In genomic region chr14:105740889-105741288, GRCm38 (mm10) we compare ENCODE assay signal across 8 mouse cellular contexts.
DNase-seq lines count a peak whose midpoint lies in the region; ATAC-seq and TF ChIP-seq lines count a peak whose summit lies in the region.
"Had no signal": no experiment of that assay in that cellular context is flagged by ENCODE, and none has a peak within 500 bp of the region (broad histone marks: within the 10 kb centered on the region; RNA-seq: fewer than 3 reads in every experiment).

No protein-coding gene starts in this region.

- 42% methylated on average over 11 of the region's 11 CpGs for WGBS in heart, adult 2 months
- WGBS in midbrain, embryonic 11.5 days: 86% methylated on average over 11 of the region's 11 CpGs

- TF ChIP-seq CTCF in heart, adult 2 months (IDR thresholded peaks at IDR 0.05): no peak

- H3K27ac ChIP-seq in heart, adult 2 months: peak overlapping the region; percentile 46
- no peak overlapping the region for H3K27ac ChIP-seq in midbrain, embryonic 11.5 days (ENCODE audit: low read depth, low read length)
- H3K27ac ChIP-seq: midbrain, embryonic 12.5 days had no signal

- TF ChIP-seq POLR2A in heart, adult 2 months (IDR thresholded peaks at IDR 0.05; ENCODE audit: insufficient read depth, low read depth, low read length): no peak

- no peaks in the 10 kb centered on the region for H3K79me2 ChIP-seq in heart, adult 2 months (replicated peaks; ENCODE audit: control insufficient read depth, insufficient read depth, low read length)

- intact Hi-C loops in heart, adult 2 months (cut with DNase I): loop anchor here (5.0 kb wide), 2 partner anchors 36 to 344 kb away; no protein-coding TSS in a partner anchor

- ATAC-seq in midbrain, embryonic 11.5 days (ENCODE audit: low FRiP score): no peak
- no peak for ATAC-seq in activated CD4-positive, CD25-positive, alpha-beta regulatory T cell, adult 4 months

- DNase-seq in spleen, postnatal 36 days (ENCODE audit: low spot score in 2 of 2): peak; percentile 3 to 4
- DNase-seq in spleen, postnatal 10 days (ENCODE audit: low spot score in 2 of 2): no peak
- peak; percentile 70 to 81 for DNase-seq in heart, adult 2 months
- peak; percentile 73 to 79 for DNase-seq in kidney, postnatal 36 days
- peak; percentile 53 for DNase-seq in ovary, adult 18-20 months (ENCODE audit: low spot score)
- no peak for DNase-seq in midbrain, embryonic 11.5 days (ENCODE audit: low spot score, missing footprints)

- H3K27me3 ChIP-seq in heart, adult 2 months (ENCODE audit: control insufficient read depth, insufficient read depth, low read length): no peaks in the 10 kb centered on the region
- no peaks in the 10 kb centered on the region for H3K27me3 ChIP-seq in midbrain, embryonic 11.5 days (ENCODE audit: control insufficient read depth, insufficient read depth, low read length)
- H3K27me3 ChIP-seq: midbrain, embryonic 12.5 days had no signal

- H3K36me3 ChIP-seq in heart, adult 2 months (ENCODE audit: control insufficient read depth, insufficient read depth, low read length): peaks cover 10% of the 10 kb centered on the region
- no peaks in the 10 kb centered on the region for H3K36me3 ChIP-seq in midbrain, embryonic 11.5 days (ENCODE audit: control insufficient read depth, insufficient read depth, low read length)
- H3K36me3 ChIP-seq: midbrain, embryonic 12.5 days had no signal

- H3K4me3 ChIP-seq in heart, adult 2 months: no peak overlapping the region
- no peak overlapping the region for H3K4me3 ChIP-seq in midbrain, embryonic 11.5 days (ENCODE audit: low read depth, low read length)
- H3K4me3 ChIP-seq: midbrain, embryonic 12.5 days had no signal

- no peak for TF ChIP-seq EP300 in heart, adult 2 months (IDR thresholded peaks at IDR 0.05; ENCODE audit: insufficient read depth, low read depth, low read length)

- H3K4me1 ChIP-seq in heart, adult 2 months (ENCODE audit: control insufficient read depth, insufficient read depth, low read length): peaks cover 11% of the 10 kb centered on the region
- H3K4me1 ChIP-seq in midbrain, embryonic 11.5 days (ENCODE audit: control insufficient read depth, insufficient read depth, low read length): no peaks in the 10 kb centered on the region
- H3K4me1 ChIP-seq: midbrain, embryonic 12.5 days had no signal

- no peaks in the 10 kb centered on the region for H3K9me3 ChIP-seq in midbrain, embryonic 11.5 days (ENCODE audit: control insufficient read depth, low read length)
- H3K9me3 ChIP-seq: midbrain, embryonic 12.5 days had no signal

- H3K4me2 ChIP-seq in midbrain, embryonic 11.5 days: no peak overlapping the region
- H3K4me2 ChIP-seq: midbrain, embryonic 12.5 days had no signal

- no peak overlapping the region for H3K9ac ChIP-seq in heart, adult 2 months (ENCODE audit: low read depth, low read length)
- H3K9ac ChIP-seq in midbrain, embryonic 11.5 days (ENCODE audit: low read length): no peak overlapping the region
- H3K9ac ChIP-seq: midbrain, embryonic 12.5 days had no signal

Comparison
In these comparisons a context has a peak if more than half of its experiments do, and no peak if none do; other contexts are left out.
1. DNase-seq: peak in spleen, postnatal 36 days (2 of 2), heart, adult 2 months (2 of 2), kidney, postnatal 36 days (2 of 2) and ovary, adult 18-20 months (single experiment); none in spleen, postnatal 10 days (0 of 2) and midbrain, embryonic 11.5 days (single experiment).